Mouse (Mus musculus) intestine, embryonic 15.5 days (tissue): ENCODE data around the gene Flt3l. TPM values are rescaled to one million over a fixed set of nuclear protein-coding genes. Genes with fewer than 3 reads are reported as not detected.
A peak's percentile ranks its signal among the peaks of the same experiment; 100 is the strongest.
"Not testable (repeated sequence)": the region's sequence is repeated elsewhere in the genome, so short reads cannot be mapped to it uniquely, and the experiment has no call there.

Source experiments
- ATAC-seq: fragments of 200-750 bp; cut with Nextera tagmentation; 2 replicates; pipeline ENCODE4 v1.8.0; 2017; ENCODE audit warnings: moderate TSS enrichment, moderate library complexity
- H3K27ac ChIP-seq: fragments of 300-500 bp; sonication (generic); 2 replicates; pipeline ENCODE4 v1.5.1; 2015; ENCODE audit warnings: mild to moderate bottlenecking, inconsistent platforms
- H3K27me3 ChIP-seq: fragments of 300-500 bp; sonication (generic); replicated peaks from 2 replicates; pipeline ENCODE4 v1.6.1; 2015; ENCODE audit warnings: inconsistent platforms
- H3K36me3 ChIP-seq: fragments of 300-500 bp; sonication (generic); 2 replicates; pipeline ENCODE4 v1.6.1; 2015; ENCODE audit warnings: inconsistent platforms
- H3K4me1 ChIP-seq: fragments of 300-500 bp; sonication (generic); replicated peaks from 2 replicates; pipeline ENCODE4 v1.6.1; 2015; ENCODE audit warnings: inconsistent platforms
- H3K4me2 ChIP-seq: fragments of 300-500 bp; sonication (generic); replicated peaks from 2 replicates; pipeline ENCODE4 v1.6.1; 2015; ENCODE audit warnings: mild to moderate bottlenecking, inconsistent platforms
- H3K4me3 ChIP-seq: fragments of 300-500 bp; sonication (generic); replicated peaks from 2 replicates; pipeline ENCODE4 v1.5.1; 2015; ENCODE audit warnings: inconsistent platforms
- H3K9ac ChIP-seq: fragments of 300-500 bp; sonication (generic); 2 replicates; pipeline ENCODE4 v1.6.1; 2015; ENCODE audit warnings: inconsistent platforms
- H3K9me3 ChIP-seq: fragments of 300-500 bp; sonication (generic); 2 replicates; pipeline ENCODE4 v1.6.1; 2016; ENCODE audit warnings: inconsistent platforms
- WGBS: fragments of 180-500 bp; shearing (Covaris S2); methylation state at CpG from one replicate; pipeline ENCODE4 v1.1.7; 2015; 5-methylcytosine and 5-hydroxymethylcytosine counted together
- polyA plus RNA-seq: library from polyadenylated mRNA; unstranded; fragments of >200 nt; fragmentation: Nextera tagmentation; extraction: Ambion mirVana; gene quantifications from 2 replicates; pipeline ENCODE4 v1.2.1, GENCODE M21; 2015

Gene Flt3l
- polyA plus RNA-seq, 1 experiment from 2014 or later, result 1.8 TPM

GRCm38 (mm10) chr7:45126844-45127699, 9.2 kb downstream of the Flt3l start:
- Histone ChIP-seq H3K4me1 (peaks cover 32% of the 10 kb centered on the region), H3K4me3 (peak overlapping the region; percentile 89), H3K9ac (peak overlapping the region; percentile 99), H3K9me3 (no peaks in the 10 kb centered on the region), H3K27me3 (no peaks in the 10 kb centered on the region), H3K4me2 (peak overlapping the region; percentile 71), H3K27ac (peak overlapping the region; percentile 87), H3K36me3 (peaks cover 26% of the 10 kb centered on the region)
- no peak for ATAC-seq
- WGBS, result 37% methylated on average over 21 of the region's 21 CpGs

GRCm38 (mm10) chr7:45126147-45126843, 9.9 kb downstream of the Flt3l start:
- no peak for ATAC-seq
- Histone ChIP-seq H3K27ac (peak overlapping the region; percentile 87), H3K9ac (peak overlapping the region; percentile 99), H3K27me3 (no peaks in the 10 kb centered on the region), H3K4me1 (peaks cover 40% of the 10 kb centered on the region), H3K4me2 (peak overlapping the region; percentile 71), H3K9me3 (no peaks in the 10 kb centered on the region), H3K4me3 (peak overlapping the region; percentile 89), H3K36me3 (peaks cover 34% of the 10 kb centered on the region)
- 65% methylated on average over 17 of the region's 17 CpGs for WGBS

- H3K36me3 ChIP-seq, result peaks cover 40% of the 10 kb centered on the region
- not testable (repeated sequence) for H3K9me3 ChIP-seq, H3K4me3 ChIP-seq, ATAC-seq, H3K27me3 ChIP-seq
- H3K4me1 ChIP-seq, result peaks cover 43% of the 10 kb centered on the region
- 60% methylated on average over 5 of the region's 5 CpGs for WGBS
- H3K27ac ChIP-seq, result peak overlapping the region; percentile 87
- H3K4me2 ChIP-seq, result peak overlapping the region; percentile 71
- H3K9ac ChIP-seq, result peak overlapping the region; percentile 99
Observed at GRCm38 (mm10) chr7:45125649-45126048, 10.6 kb downstream of the Flt3l start.

GRCm38 (mm10) chr7:45125144-45125600, 11.1 kb downstream of the Flt3l start:
- Histone ChIP-seq H3K27ac (peak overlapping the region; percentile 90), H3K36me3 (peaks cover 44% of the 10 kb centered on the region), H3K4me2 (peak overlapping the region; percentile 52), H3K9me3 (no peaks in the 10 kb centered on the region), H3K4me1 (peaks cover 44% of the 10 kb centered on the region), H3K9ac (no peak overlapping the region), H3K4me3 (no peak overlapping the region), H3K27me3 (no peaks in the 10 kb centered on the region)
- no peak for ATAC-seq
- 20% methylated on average over 7 of the region's 7 CpGs for WGBS

GRCm38 (mm10) chr7:45124224-45125143, 11.7 kb downstream of the Flt3l start, which contains the start of gene Rps11:
Rps11 (minus strand) TSS chr7:45124439.
- peak within 1 kb of the TSS; percentile 90 for H3K27ac ChIP-seq
- H3K4me1 ChIP-seq, result peaks cover 40% of the 10 kb centered on the region

GRCm38 (mm10) chr7:45123186-45123570, 13.1 kb downstream of the Flt3l start:
- H3K36me3 ChIP-seq, result peaks cover 53% of the 10 kb centered on the region
- peak overlapping the region; percentile 86 for H3K4me3 ChIP-seq
- peaks cover 40% of the 10 kb centered on the region for H3K4me1 ChIP-seq
- H3K9ac ChIP-seq, result peak overlapping the region; percentile 95
- 15% methylated on average over 12 of the region's 12 CpGs for WGBS
- H3K27ac ChIP-seq, result peak overlapping the region; percentile 87
- no peaks in the 10 kb centered on the region for H3K27me3 ChIP-seq
- no peaks in the 10 kb centered on the region for H3K9me3 ChIP-seq
- no peak for ATAC-seq
- peak overlapping the region; percentile 74 for H3K4me2 ChIP-seq

More at GRCm38 (mm10) chr7:45124224-45125143, 11.7 kb downstream of the Flt3l start, which contains the start of gene Rps11:
- Histone ChIP-seq H3K36me3 (peaks cover 51% of the 10 kb centered on the region), H3K4me3 (peak within 1 kb of the TSS; percentile 86), H3K27me3 (no peaks in the 10 kb centered on the region), H3K9me3 (no peaks in the 10 kb centered on the region), H3K4me2 (peak within 1 kb of the TSS; percentile 74), H3K9ac (peak within 1 kb of the TSS; percentile 95)
- ATAC-seq, result peak; percentile 83
- under 1% methylated on average over 59 of the region's 59 CpGs for WGBS

GRCm38 (mm10) chr7:45122561-45123185, 13.6 kb downstream of the Flt3l start:
- peak overlapping the region; percentile 87; the same call in 1 of the 2 replicates for H3K27ac ChIP-seq
- no peak for ATAC-seq
- H3K9ac ChIP-seq, result peak overlapping the region; percentile 95
- H3K9me3 ChIP-seq, result no peaks in the 10 kb centered on the region
- peak overlapping the region; percentile 74 for H3K4me2 ChIP-seq
- H3K4me3 ChIP-seq, result peak overlapping the region; percentile 86
- no peaks in the 10 kb centered on the region for H3K27me3 ChIP-seq
- H3K4me1 ChIP-seq, result peaks cover 40% of the 10 kb centered on the region
- WGBS, result 81% methylated on average over 15 of the region's 15 CpGs
- H3K36me3 ChIP-seq, result peaks cover 53% of the 10 kb centered on the region

- H3K27me3 ChIP-seq, result no peaks in the 10 kb centered on the region
- no peak overlapping the region for H3K4me3 ChIP-seq
- H3K9me3 ChIP-seq, result no peaks in the 10 kb centered on the region
- peaks cover 50% of the 10 kb centered on the region for H3K36me3 ChIP-seq
- peak overlapping the region; percentile 23; the same call in 1 of the 2 replicates for H3K27ac ChIP-seq
- peak overlapping the region; percentile 31 for H3K9ac ChIP-seq
- ATAC-seq, result no peak
- peak overlapping the region; percentile 74 for H3K4me2 ChIP-seq
- H3K4me1 ChIP-seq, result peaks cover 39% of the 10 kb centered on the region
Observed at GRCm38 (mm10) chr7:45121966-45122365, 14.3 kb downstream of the Flt3l start.

GRCm38 (mm10) chr7:45121404-45121803, 14.8 kb downstream of the Flt3l start:
- Histone ChIP-seq H3K27ac (peak overlapping the region; percentile 23; the same call in 1 of the 2 replicates), H3K4me2 (peak overlapping the region; percentile 74), H3K9me3 (no peaks in the 10 kb centered on the region), H3K9ac (peak overlapping the region; percentile 31), H3K36me3 (peaks cover 45% of the 10 kb centered on the region), H3K27me3 (no peaks in the 10 kb centered on the region), H3K4me3 (no peak overlapping the region), H3K4me1 (peaks cover 33% of the 10 kb centered on the region)
- no peak for ATAC-seq
- WGBS, result 47% methylated on average over 8 of the region's 8 CpGs

- no peak overlapping the region for H3K4me3 ChIP-seq
- no peaks in the 10 kb centered on the region for H3K27me3 ChIP-seq
- ATAC-seq, result no peak
- no peak overlapping the region for H3K4me2 ChIP-seq
- no peak overlapping the region for H3K9ac ChIP-seq
- 76% methylated on average over 5 of the region's 5 CpGs for WGBS
- H3K9me3 ChIP-seq, result no peaks in the 10 kb centered on the region
- peaks cover 25% of the 10 kb centered on the region for H3K4me1 ChIP-seq
- no peak overlapping the region for H3K27ac ChIP-seq
- peaks cover 32% of the 10 kb centered on the region for H3K36me3 ChIP-seq
Observed at GRCm38 (mm10) chr7:45119780-45120709, 16.2 kb downstream of the Flt3l start.
